Mouse (Mus musculus): ENCODE results near the gene BC048507. TPM values are rescaled to one million over a fixed set of nuclear protein-coding genes. Genes with fewer than 3 reads are reported as not detected.
"Not testable (repeated sequence)": the region's sequence is repeated elsewhere in the genome, so short reads cannot be mapped to it uniquely, and the experiment has no call there.

BC048507 gene
- polyA plus RNA-seq, 1 experiment, result not detected

GRCm38 (mm10) chr13:67864764-67865350 lies 1.7 kb downstream of the BC048507 start:
- TF ChIP-seq POLR2A (IDR thresholded peaks at IDR 0.05; ENCODE audit: low read depth, low read length) (no peak), CTCF (conservative IDR thresholded peaks at IDR 0.05; ENCODE audit: insufficient read depth, insufficient read length, low read depth, low read length) (no peak)
- H3K36me3 ChIP-seq (ENCODE audit: control insufficient read depth, insufficient read depth, low read length), result no peaks in the 10 kb centered on the region
- no peak for DNase-seq
- no peaks in the 10 kb centered on the region for H3K27me3 ChIP-seq (replicated peaks; ENCODE audit: control insufficient read depth, insufficient read depth, low read length)
- WGBS, result 67% methylated on average over 5 of the region's 5 CpGs
- H3K27ac ChIP-seq (ENCODE audit: insufficient read depth, low read depth, low read length), result no peak overlapping the region
- no peaks in the 10 kb centered on the region for H3K4me1 ChIP-seq (ENCODE audit: control insufficient read depth, insufficient read depth, low read length)
- H3K4me3 ChIP-seq (ENCODE audit: insufficient read depth, low read depth, low read length), result no peak overlapping the region

- Histone ChIP-seq H3K4me1 (ENCODE audit: control insufficient read depth, insufficient read depth, low read length) (no peaks in the 10 kb centered on the region), H3K36me3 (ENCODE audit: control insufficient read depth, insufficient read depth, low read length) (no peaks in the 10 kb centered on the region), H3K27ac (ENCODE audit: insufficient read depth, low read depth, low read length) (no peak overlapping the region), H3K27me3 (replicated peaks; ENCODE audit: control insufficient read depth, insufficient read depth, low read length) (no peaks in the 10 kb centered on the region; the same call in 1 of the 2 replicates), H3K4me3 (ENCODE audit: insufficient read depth, low read depth, low read length) (no peak overlapping the region)
- DNase-seq, result no peak
- WGBS, result 18% methylated on average over 3 of the region's 3 CpGs
- TF ChIP-seq POLR2A (IDR thresholded peaks at IDR 0.05; ENCODE audit: low read depth, low read length) (no peak), CTCF (conservative IDR thresholded peaks at IDR 0.05; ENCODE audit: insufficient read depth, insufficient read length, low read depth, low read length) (peak; percentile 37)
Measured at GRCm38 (mm10) chr13:67867899-67868298, 4.8 kb downstream of the BC048507 start.

- H3K27me3 ChIP-seq (replicated peaks; ENCODE audit: control insufficient read depth, insufficient read depth, low read length); H3K27ac ChIP-seq (ENCODE audit: insufficient read depth, low read depth, low read length); H3K4me1 ChIP-seq (ENCODE audit: control insufficient read depth, insufficient read depth, low read length); H3K4me3 ChIP-seq (ENCODE audit: insufficient read depth, low read depth, low read length); H3K36me3 ChIP-seq (ENCODE audit: control insufficient read depth, insufficient read depth, low read length); DNase-seq: not testable (repeated sequence)
- 25% methylated on average over 9 of the region's 12 CpGs for WGBS
Measured at GRCm38 (mm10) chr13:67876049-67876698, 13.0 kb downstream of the BC048507 start.

GRCm38 (mm10) chr13:67876699-67877254 lies 13.7 kb downstream of the BC048507 start:
- TF ChIP-seq CTCF (conservative IDR thresholded peaks at IDR 0.05; ENCODE audit: insufficient read depth, insufficient read length, low read depth, low read length), result no peak
- no peak for TF ChIP-seq POLR2A (IDR thresholded peaks at IDR 0.05; ENCODE audit: low read depth, low read length)
- Histone ChIP-seq H3K27me3 (replicated peaks; ENCODE audit: control insufficient read depth, insufficient read depth, low read length) (no peaks in the 10 kb centered on the region; the same call in 1 of the 2 replicates), H3K27ac (ENCODE audit: insufficient read depth, low read depth, low read length) (no peak overlapping the region), H3K36me3 (ENCODE audit: control insufficient read depth, insufficient read depth, low read length) (no peaks in the 10 kb centered on the region), H3K4me3 (ENCODE audit: insufficient read depth, low read depth, low read length) (no peak overlapping the region), H3K4me1 (ENCODE audit: control insufficient read depth, insufficient read depth, low read length) (no peaks in the 10 kb centered on the region)
- WGBS, result 49% methylated on average over 6 of the region's 7 CpGs
- DNase-seq, result no peak

GRCm38 (mm10) chr13:67883966-67884365 lies 20.8 kb downstream of the BC048507 start:
- TF ChIP-seq CTCF (conservative IDR thresholded peaks at IDR 0.05; ENCODE audit: insufficient read depth, insufficient read length, low read depth, low read length), result no peak
- TF ChIP-seq POLR2A (IDR thresholded peaks at IDR 0.05; ENCODE audit: low read depth, low read length), result no peak
- Histone ChIP-seq H3K36me3 (ENCODE audit: control insufficient read depth, insufficient read depth, low read length) (no peaks in the 10 kb centered on the region), H3K27me3 (replicated peaks; ENCODE audit: control insufficient read depth, insufficient read depth, low read length) (no peaks in the 10 kb centered on the region), H3K4me3 (ENCODE audit: insufficient read depth, low read depth, low read length) (no peak overlapping the region), H3K4me1 (ENCODE audit: control insufficient read depth, insufficient read depth, low read length) (no peaks in the 10 kb centered on the region), H3K27ac (ENCODE audit: insufficient read depth, low read depth, low read length) (no peak overlapping the region)
- 91% methylated on average over 8 of the region's 8 CpGs for WGBS
- DNase-seq, result no peak

GRCm38 (mm10) chr13:67909759-67910158 lies 46.6 kb downstream of the BC048507 start:
- Histone ChIP-seq H3K27ac (ENCODE audit: insufficient read depth, low read depth, low read length) (no peak overlapping the region), H3K36me3 (ENCODE audit: control insufficient read depth, insufficient read depth, low read length) (no peaks in the 10 kb centered on the region), H3K4me3 (ENCODE audit: insufficient read depth, low read depth, low read length) (no peak overlapping the region), H3K27me3 (replicated peaks; ENCODE audit: control insufficient read depth, insufficient read depth, low read length) (no peaks in the 10 kb centered on the region), H3K4me1 (ENCODE audit: control insufficient read depth, insufficient read depth, low read length) (no peaks in the 10 kb centered on the region)
- 26% methylated on average over 5 of the region's 5 CpGs for WGBS
- no peak for TF ChIP-seq CTCF (conservative IDR thresholded peaks at IDR 0.05; ENCODE audit: insufficient read depth, insufficient read length, low read depth, low read length)
- no peak for TF ChIP-seq POLR2A (IDR thresholded peaks at IDR 0.05; ENCODE audit: low read depth, low read length)
- DNase-seq, result no peak

Other genes with a start within 250 kb of the BC048507 start
- gene Gm49345, start 225.6 kb upstream of the BC048507 start, polyA plus RNA-seq (2012; rRNA removed), result not detected in 2 replicates
- gene Zfp729a, start 225.5 kb upstream of the BC048507 start, polyA plus RNA-seq (2012; rRNA removed), result 0.91 and 1.4 TPM in 2 replicates
- gene Zfp738, start 176.3 kb upstream of the BC048507 start, polyA plus RNA-seq (2012; rRNA removed), result 3.6 and 4.2 TPM in 2 replicates
- gene Zfp65, start 134.2 kb upstream of the BC048507 start, polyA plus RNA-seq (2012; rRNA removed), result 1.1 and 1.9 TPM in 2 replicates
- 0.53 and 0.58 TPM in 2 replicates for gene Zfp85, start 108.1 kb upstream of the BC048507 start, polyA plus RNA-seq (2012; rRNA removed)
- 0.90 and 2.1 TPM in 2 replicates for gene Zfp493, start 83.6 kb upstream of the BC048507 start, polyA plus RNA-seq (2012; rRNA removed)
- gene Zfp273, start 49.6 kb upstream of the BC048507 start, polyA plus RNA-seq (2012; rRNA removed), result 0.61 and 1.1 TPM in 2 replicates
- 1.9 and 2.5 TPM in 2 replicates for gene Gm10037, start 32.2 kb upstream of the BC048507 start, polyA plus RNA-seq (2012; rRNA removed)